Mouse (Mus musculus) macrophage (primary cell): ENCODE results near the gene Gm9745. TPM values are rescaled to one million over a fixed set of nuclear protein-coding genes. Genes with fewer than 3 reads are reported as not detected.
"Not testable (repeated sequence)": the region's sequence is repeated elsewhere in the genome, so short reads cannot be mapped to it uniquely, and the experiment has no call there.

Experiments
- H3K27ac ChIP-seq: fragments of 350-480 bp; formaldehyde crosslinking; 2 replicates; pipeline ENCODE4 v1.9.0; 2021
- H3K36me3 ChIP-seq: fragments of 350-480 bp; formaldehyde crosslinking; 2 replicates; pipeline ENCODE4 v1.9.0; 2021; ENCODE audit errors: inconsistent target
- H3K4me3 ChIP-seq: fragments of 350-480 bp; formaldehyde crosslinking; 2 replicates; pipeline ENCODE4 v1.9.0; 2021; ENCODE audit errors: inconsistent target
- H3K79me2 ChIP-seq: fragments of 350-480 bp; formaldehyde crosslinking; 2 replicates; pipeline ENCODE4 v1.9.0; 2021; ENCODE audit errors: inconsistent target
- WGBS: methylation state at CpG from one replicate; pipeline ENCODE4 v1.1.7; 2026; ENCODE audit warnings: inconsistent platforms; ENCODE audit not compliant: missing documents; 5-methylcytosine and 5-hydroxymethylcytosine counted together
- polyA plus RNA-seq: library from polyadenylated mRNA; stranded (reverse); fragments of 250-400 nt; gene quantifications from 3 replicates; pipeline ENCODE4 v1.2.4, GENCODE M21; 2018; ENCODE audit warnings: inconsistent platforms
- total RNA-seq, 78 experiments: library from RNA; depleted of rRNA; stranded (reverse); fragments of 250-400 nt; gene quantifications; 1 replicate in 9 of 78; 2 replicates in 24 of 78; 3 replicates in 43 of 78; 4 replicates in 2 of 78; pipeline ENCODE4 v1.2.4; 2018; ENCODE audit warnings: inconsistent platforms in 56 of 78

Gm9745 gene
- not detected for total RNA-seq (2018; cell fraction: chromatin; rRNA removed)
- not detected for total RNA-seq (2018; cell fraction: cytosol; rRNA removed)
- not detected for total RNA-seq (2018; cell fraction: nucleus; rRNA removed)
- polyA plus RNA-seq: not detected in 3 replicates

DNA sequence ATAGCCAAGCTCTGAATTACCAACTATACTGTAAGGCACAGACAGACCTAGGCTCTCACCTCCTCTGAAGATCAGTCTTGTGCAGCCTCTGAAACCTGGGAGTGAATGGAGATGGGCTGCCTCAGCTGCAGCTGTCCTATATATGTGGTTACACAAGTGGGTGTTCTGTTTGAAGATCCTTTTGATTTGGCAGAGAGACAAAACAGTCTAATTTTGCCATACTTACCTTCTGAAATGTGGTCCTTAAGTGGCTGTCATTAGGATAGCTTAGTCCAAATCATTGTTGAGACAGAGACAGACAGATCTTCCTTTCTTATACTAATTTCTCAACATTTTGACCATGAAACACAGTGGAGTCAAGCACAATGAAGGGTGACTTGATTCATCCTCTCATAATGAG is at the start of gene Gm9745:
Gene Gm9745 (minus strand): TSS at position 101 of the 400 bp plus-strand sequence.
- not testable (repeated sequence) for H3K36me3 ChIP-seq, H3K79me2 ChIP-seq, H3K27ac ChIP-seq, H3K4me3 ChIP-seq

- peaks cover 36% of the 10 kb centered on the region for H3K79me2 ChIP-seq
- 90% methylated on average over 5 of the region's 5 CpGs for WGBS
- not testable (repeated sequence) for H3K27ac ChIP-seq, H3K36me3 ChIP-seq, H3K4me3 ChIP-seq
These were observed 49.2 kb upstream of the Gm9745 start for GRCm38 (mm10) chr13:8997221-8997620.

DNA sequence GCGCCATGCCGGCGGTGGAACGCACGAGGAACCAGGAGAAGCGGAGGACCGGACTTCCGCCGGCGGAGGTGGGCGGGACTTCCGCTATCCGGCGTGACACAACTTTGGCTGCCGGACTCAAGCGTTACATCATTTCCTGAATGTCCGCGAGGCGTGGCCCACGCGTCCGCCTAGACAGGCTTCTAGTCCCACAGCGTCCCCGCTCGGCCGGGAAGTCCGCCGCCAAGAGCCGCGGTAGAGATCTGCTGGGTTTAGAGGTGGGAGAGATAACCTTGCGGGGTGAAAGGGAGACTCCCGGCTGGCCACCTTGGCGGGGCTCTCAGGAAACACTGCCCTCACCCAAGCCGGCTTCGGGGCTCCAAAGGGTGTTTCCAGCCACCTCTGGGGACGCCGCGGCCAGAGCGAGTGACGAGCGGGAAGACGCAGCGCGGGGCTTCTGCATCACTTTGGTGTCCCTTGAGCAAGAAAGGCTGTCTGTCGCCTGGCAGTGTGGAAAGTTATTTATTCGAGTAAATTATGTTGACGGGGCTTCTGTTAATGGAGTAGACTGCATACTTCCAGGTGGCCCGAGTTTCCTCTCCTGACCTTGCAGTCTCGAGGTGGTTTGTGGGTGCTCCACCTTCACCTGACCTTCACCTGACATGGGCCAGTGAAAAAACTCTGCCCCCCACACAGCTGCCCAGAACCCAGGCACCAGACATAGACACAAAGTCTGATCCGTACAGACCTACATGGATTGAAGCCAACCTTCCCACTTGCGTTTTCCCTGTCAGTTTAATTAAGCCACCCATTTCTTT is 48.2 kb upstream of the Gm9745 start, which contains the start of gene Gtpbp4:
Gene Gtpbp4 (minus strand): TSS at position 94 of the 797 bp plus-strand sequence.
- peaks cover 47% of the 10 kb centered on the region for H3K79me2 ChIP-seq
- peak within 1 kb of the TSS; percentile 62 for H3K27ac ChIP-seq
- H3K36me3 ChIP-seq: peaks cover 11% of the 10 kb centered on the region
- 2% methylated on average over 51 of the region's 51 CpGs for WGBS
- H3K4me3 ChIP-seq: peak within 1 kb of the TSS; percentile 100

DNA sequence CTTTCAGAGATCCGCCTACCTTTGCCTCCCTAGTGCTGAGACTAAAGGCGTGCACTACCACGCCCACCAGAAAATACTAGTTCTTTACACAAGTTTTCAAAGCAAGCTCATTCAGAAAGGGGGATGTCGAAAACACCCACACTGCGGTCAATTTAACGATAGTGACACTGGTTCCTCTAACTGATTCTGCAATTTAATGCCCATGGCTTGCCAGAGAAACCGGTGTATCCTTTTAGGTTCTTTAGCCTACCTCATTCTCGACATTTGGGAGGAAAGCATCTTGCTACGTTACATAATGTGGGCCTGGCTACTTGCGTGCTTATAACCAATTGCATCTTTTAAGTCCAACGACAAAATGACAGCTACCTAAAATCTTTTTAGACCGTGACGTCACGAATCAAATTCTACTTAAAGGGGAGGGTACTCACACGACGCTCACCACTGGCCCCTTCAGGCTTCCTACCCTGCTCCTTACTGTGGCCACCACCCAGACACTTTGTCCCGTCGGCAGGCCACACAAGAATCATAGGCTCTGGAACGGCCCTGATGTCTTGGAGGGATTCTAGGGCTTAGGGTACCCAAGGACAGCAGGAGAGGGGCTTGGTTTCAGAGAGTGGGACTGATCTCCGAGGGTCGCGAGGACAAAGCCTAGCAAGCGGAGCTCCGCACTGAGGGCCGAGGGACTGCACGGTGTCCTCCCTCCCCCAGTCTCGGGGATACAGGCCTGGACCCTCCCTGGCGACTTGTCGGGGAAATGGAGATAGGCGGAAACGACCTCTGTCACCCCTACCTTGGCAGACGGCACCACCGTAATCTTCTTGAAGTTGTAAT is 47.3 kb upstream of the Gm9745 start:
- 2% methylated on average over 33 of the region's 33 CpGs for WGBS
- H3K36me3 ChIP-seq: peaks cover 17% of the 10 kb centered on the region
- H3K27ac ChIP-seq: peak overlapping the region; percentile 62
- H3K4me3 ChIP-seq: peak overlapping the region; percentile 100
- peaks cover 55% of the 10 kb centered on the region for H3K79me2 ChIP-seq

DNA sequence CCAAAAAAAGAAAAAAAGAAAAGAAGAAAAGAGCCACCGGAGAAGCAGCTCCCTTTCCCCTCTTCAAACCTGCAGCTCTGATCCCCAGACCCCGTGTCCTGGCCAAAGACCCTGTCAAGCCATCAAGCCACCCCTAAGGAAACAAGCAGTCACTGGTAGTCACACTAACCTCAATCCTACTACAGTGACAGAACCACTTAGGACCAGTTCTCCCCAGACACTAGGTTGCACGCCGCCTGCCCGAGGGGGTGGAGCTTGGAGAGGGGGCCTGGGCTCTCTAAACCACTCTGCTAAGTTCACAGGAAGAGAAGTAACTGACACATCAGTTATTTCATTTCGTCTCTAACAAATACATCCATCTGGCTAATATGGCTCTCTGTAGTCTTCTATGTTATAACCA is 44.2 kb upstream of the Gm9745 start:
- peaks cover 73% of the 10 kb centered on the region for H3K79me2 ChIP-seq
- 81% methylated on average over 6 of the region's 6 CpGs for WGBS
- no peak overlapping the region for H3K4me3 ChIP-seq
- peaks cover 29% of the 10 kb centered on the region for H3K36me3 ChIP-seq
- no peak overlapping the region for H3K27ac ChIP-seq

DNA sequence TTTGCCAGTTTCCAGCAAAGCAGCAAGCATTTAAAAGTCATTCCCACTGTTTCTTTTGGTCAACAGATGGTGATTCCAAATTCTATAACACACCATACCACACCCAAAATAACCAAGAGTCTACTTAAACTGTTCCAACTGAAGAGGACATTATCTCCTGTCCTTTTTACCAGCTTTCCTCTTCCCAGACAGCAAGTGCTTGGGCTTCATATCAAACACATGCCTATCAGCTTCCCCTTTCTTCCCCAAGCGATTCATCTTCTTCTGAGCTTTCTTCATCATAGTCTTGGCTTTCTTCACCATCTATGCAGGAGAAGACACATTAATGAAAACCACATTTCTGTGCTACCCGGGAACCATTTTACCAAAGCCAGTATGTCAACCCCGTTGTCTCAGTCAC is 24.9 kb upstream of the Gm9745 start:
- H3K79me2 ChIP-seq: no peaks in the 10 kb centered on the region
- H3K36me3 ChIP-seq: peaks cover 68% of the 10 kb centered on the region
- H3K4me3 ChIP-seq: no peak overlapping the region
- no peak overlapping the region for H3K27ac ChIP-seq
- WGBS: 89% methylated on average over 3 of the region's 3 CpGs

DNA sequence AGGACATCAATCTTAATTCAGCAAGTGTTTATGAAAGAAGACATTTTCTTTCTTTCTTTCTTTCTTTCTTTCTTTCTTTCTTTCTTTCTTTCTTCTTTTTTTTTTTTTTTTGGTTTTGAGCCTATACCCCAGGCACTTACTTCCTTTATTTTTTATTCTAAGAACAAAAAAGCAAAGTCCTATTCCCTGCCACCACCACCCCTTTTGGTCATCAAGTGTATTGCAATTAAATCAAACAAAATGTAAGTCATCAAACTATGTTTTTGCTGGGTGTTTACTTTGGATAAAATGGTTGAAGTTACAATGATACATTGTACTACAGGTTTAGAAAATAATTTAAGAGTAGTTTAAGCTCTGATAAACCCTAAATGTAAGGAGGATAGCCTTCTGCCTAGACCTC is 24.3 kb upstream of the Gm9745 start:
- Histone ChIP-seq H3K4me3 (no peak overlapping the region), H3K36me3 (peaks cover 68% of the 10 kb centered on the region), H3K27ac (no peak overlapping the region), H3K79me2 (no peaks in the 10 kb centered on the region)

- WGBS: 93% methylated on average over 8 of the region's 8 CpGs
- Histone ChIP-seq H3K27ac (no peak overlapping the region), H3K4me3 (no peak overlapping the region), H3K79me2 (no peaks in the 10 kb centered on the region), H3K36me3 (peaks cover 25% of the 10 kb centered on the region; the same call in 1 of the 2 replicates)
These were observed 19.7 kb upstream of the Gm9745 start for GRCm38 (mm10) chr13:8967742-8968141.

DNA sequence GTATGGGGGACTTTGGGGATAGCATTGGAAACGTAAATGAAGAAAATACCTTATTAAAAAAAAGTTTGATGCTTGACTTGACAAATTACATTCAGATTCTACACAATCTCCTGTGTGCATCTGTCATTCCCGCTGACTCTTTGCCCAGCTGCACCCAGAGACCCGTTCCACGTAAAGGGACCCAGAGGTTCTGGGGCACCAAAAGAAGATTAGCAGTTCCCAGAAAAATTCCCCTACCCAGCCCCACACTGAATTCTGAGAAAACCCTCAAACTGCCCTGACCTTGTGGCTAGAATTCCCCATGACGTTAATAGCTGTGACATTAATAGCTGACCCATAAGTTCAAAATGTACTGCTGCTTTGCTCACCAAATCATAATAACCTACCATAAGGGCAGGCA is 17.2 kb upstream of the Gm9745 start:
- 75% methylated on average over 5 of the region's 5 CpGs for WGBS
- Histone ChIP-seq H3K4me3 (no peak overlapping the region), H3K27ac (no peak overlapping the region), H3K36me3 (peaks cover 11% of the 10 kb centered on the region; the same call in 1 of the 2 replicates), H3K79me2 (no peaks in the 10 kb centered on the region)

GRCm38 (mm10) chr13:8962266-8962665 is 14.2 kb upstream of the Gm9745 start:
- 56% methylated on average over 5 of the region's 5 CpGs for WGBS
- H3K27ac ChIP-seq, H3K79me2 ChIP-seq, H3K36me3 ChIP-seq, H3K4me3 ChIP-seq: not testable (repeated sequence)

DNA sequence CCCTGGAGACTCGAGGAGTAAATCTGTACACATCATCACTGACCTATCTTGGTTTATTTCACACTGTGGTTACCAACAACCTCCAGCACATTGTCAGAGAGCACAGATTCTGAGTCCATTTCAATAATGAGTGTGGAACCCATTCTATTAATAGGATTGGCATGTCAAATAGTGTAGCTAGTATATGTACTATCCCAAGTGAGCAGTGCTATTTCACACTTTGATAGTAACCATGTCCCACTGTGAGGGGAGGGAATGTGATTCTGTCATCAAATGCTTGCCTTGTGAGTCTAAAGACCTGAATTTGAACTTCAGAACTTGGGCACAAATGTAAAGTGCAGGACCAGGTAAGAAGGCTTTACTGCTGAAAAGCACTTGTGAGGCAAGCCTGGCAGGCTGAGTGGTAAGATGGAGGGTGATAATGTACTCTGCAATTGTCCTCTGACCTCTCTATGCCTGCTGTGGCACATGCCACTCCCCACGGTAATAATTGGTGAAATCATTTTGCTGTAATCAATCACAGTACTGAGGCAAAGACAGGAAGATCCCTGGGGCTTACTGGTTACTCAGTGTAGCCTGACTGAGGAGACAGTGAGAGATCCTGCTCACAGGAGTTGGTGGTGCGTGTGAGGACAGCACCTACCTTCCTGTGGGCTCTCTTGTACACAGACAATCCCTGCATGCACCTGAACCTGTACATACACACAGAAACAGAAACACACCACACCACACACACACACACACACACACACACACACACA is 13.3 kb upstream of the Gm9745 start:
- not testable (repeated sequence) for H3K36me3 ChIP-seq, H3K27ac ChIP-seq, H3K79me2 ChIP-seq, H3K4me3 ChIP-seq
- 89% methylated on average over 2 of the region's 3 CpGs for whole genome bisulfite sequencing

GRCm38 (mm10) chr13:8959554-8959953 is 11.5 kb upstream of the Gm9745 start:
- H3K27ac ChIP-seq, H3K79me2 ChIP-seq, H3K4me3 ChIP-seq, H3K36me3 ChIP-seq: not testable (repeated sequence)
- 77% methylated on average over 4 of the region's 6 CpGs for WGBS

DNA sequence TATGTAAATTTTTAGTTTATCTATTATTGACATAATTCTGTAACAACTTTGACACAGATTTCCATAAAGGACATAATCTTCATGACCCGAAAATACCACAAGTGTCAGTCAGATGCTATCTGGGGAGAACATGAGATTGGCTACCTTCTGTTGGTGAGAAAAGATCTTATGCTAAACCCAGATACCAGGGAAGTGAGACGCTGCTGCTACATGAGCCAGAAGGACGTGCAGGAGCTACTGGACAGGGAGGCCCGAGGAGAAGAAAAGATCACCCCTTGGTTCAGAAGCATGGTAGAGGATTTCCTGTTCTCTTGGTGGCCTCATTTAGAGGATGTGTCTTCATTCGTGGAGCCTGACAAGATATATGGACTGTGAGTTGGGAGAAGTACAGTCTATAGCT is 11.0 kb upstream of the Gm9745 start:
- not testable (repeated sequence) for H3K36me3 ChIP-seq, H3K79me2 ChIP-seq, H3K27ac ChIP-seq, H3K4me3 ChIP-seq
- no CpG with 5 or more reads among the region's 5 CpGs for WGBS

DNA sequence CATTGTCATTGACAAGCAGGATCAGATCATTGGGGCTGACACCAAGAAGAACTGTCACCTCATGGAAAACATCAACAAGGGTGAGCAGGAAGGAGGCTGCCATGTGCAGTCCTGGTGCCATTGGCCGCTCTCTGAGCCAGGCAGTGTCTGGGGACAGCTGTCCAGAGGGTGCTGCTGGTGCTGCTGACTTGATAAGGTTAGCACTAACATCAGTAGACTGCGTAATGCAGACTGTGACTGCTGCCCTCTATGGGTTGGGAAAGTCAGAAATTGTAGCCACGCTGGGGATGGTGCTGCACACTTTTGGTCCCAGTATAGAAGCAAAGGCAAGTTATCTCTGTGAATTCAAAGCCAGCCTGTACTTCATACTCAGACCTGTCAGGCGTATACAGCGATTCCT is 8.8 kb upstream of the Gm9745 start:
- H3K36me3 ChIP-seq, H3K27ac ChIP-seq, H3K79me2 ChIP-seq, H3K4me3 ChIP-seq: not testable (repeated sequence)
- no CpG with 5 or more reads among the region's 5 CpGs for WGBS
